Mouse (Mus musculus): ENCODE results near the gene Bcl7b. TPM values are rescaled to one million over a fixed set of nuclear protein-coding genes. Genes with fewer than 3 reads are reported as not detected.
A peak's percentile ranks its signal among the peaks of the same experiment; 100 is the strongest.

Bcl7b gene
- polyA plus RNA-seq, 1 experiment, result 50.3 TPM

GRCm38 (mm10) chr5:135161650-135162049 is 6.4 kb upstream of the Bcl7b start:
- Histone ChIP-seq H3K27me3 (ENCODE audit: control insufficient read depth, insufficient read depth, insufficient read length) (no peaks in the 10 kb centered on the region), H3K4me3 (ENCODE audit: insufficient read depth, poor library complexity, severe bottlenecking) (no peak overlapping the region), H3K36me3 (ENCODE audit: control insufficient read depth, insufficient read depth) (peaks cover 36% of the 10 kb centered on the region), H3K79me3 (ENCODE audit: low read depth) (no peaks in the 10 kb centered on the region), H3K79me2 (ENCODE audit: control insufficient read depth, insufficient read depth) (no peaks in the 10 kb centered on the region), H3ac (ENCODE audit: control insufficient read depth, insufficient read length, low read depth) (no peak overlapping the region)
- TF ChIP-seq CTCF (IDR thresholded peaks at IDR 0.05; ENCODE audit: control insufficient read depth, insufficient read depth, insufficient read length), result no peak
- no peak for TF ChIP-seq USF1 (IDR thresholded peaks at IDR 0.05; ENCODE audit: low read depth)
- TF ChIP-seq CEBPB (IDR thresholded peaks at IDR 0.05; ENCODE audit: low read depth), result no peak
- no peak for TF ChIP-seq FOSL1 (IDR thresholded peaks at IDR 0.05; ENCODE audit: insufficient read depth, low read length, poor library complexity, severe bottlenecking)
- TF ChIP-seq MYOD1 (IDR thresholded peaks at IDR 0.05; ENCODE audit: control insufficient read depth, insufficient read length, low read depth), result no peak
- TF ChIP-seq MAX (IDR thresholded peaks at IDR 0.05), result no peak
- TF ChIP-seq MYOG (IDR thresholded peaks at IDR 0.05; ENCODE audit: control insufficient read depth, extremely low read depth, insufficient read length), result no peak

GRCm38 (mm10) chr5:135162361-135162760 is 5.7 kb upstream of the Bcl7b start:
- TF ChIP-seq MYOD1 (IDR thresholded peaks at IDR 0.05; ENCODE audit: control insufficient read depth, insufficient read length, low read depth), result no peak
- TF ChIP-seq CEBPB (IDR thresholded peaks at IDR 0.05; ENCODE audit: low read depth), result no peak
- TF ChIP-seq USF1 (IDR thresholded peaks at IDR 0.05; ENCODE audit: low read depth), result no peak
- TF ChIP-seq CTCF (IDR thresholded peaks at IDR 0.05; ENCODE audit: control insufficient read depth, insufficient read depth, insufficient read length), result no peak
- no peak for TF ChIP-seq MAX (IDR thresholded peaks at IDR 0.05)
- no peak for TF ChIP-seq MYOG (IDR thresholded peaks at IDR 0.05; ENCODE audit: control insufficient read depth, extremely low read depth, insufficient read length)
- TF ChIP-seq FOSL1 (IDR thresholded peaks at IDR 0.05; ENCODE audit: insufficient read depth, low read length, poor library complexity, severe bottlenecking), result no peak
- Histone ChIP-seq H3K27me3 (ENCODE audit: control insufficient read depth, insufficient read depth, insufficient read length) (no peaks in the 10 kb centered on the region), H3K79me2 (ENCODE audit: control insufficient read depth, insufficient read depth) (no peaks in the 10 kb centered on the region), H3K4me3 (ENCODE audit: insufficient read depth, poor library complexity, severe bottlenecking) (no peak overlapping the region), H3K36me3 (ENCODE audit: control insufficient read depth, insufficient read depth) (peaks cover 29% of the 10 kb centered on the region), H3ac (ENCODE audit: control insufficient read depth, insufficient read length, low read depth) (no peak overlapping the region), H3K79me3 (ENCODE audit: low read depth) (no peaks in the 10 kb centered on the region)

GRCm38 (mm10) chr5:135162821-135163220 is 5.3 kb upstream of the Bcl7b start:
- H3K36me3 ChIP-seq (ENCODE audit: control insufficient read depth, insufficient read depth), result peaks cover 26% of the 10 kb centered on the region
- TF ChIP-seq MAX (IDR thresholded peaks at IDR 0.05) (no peak), CTCF (IDR thresholded peaks at IDR 0.05; ENCODE audit: control insufficient read depth, insufficient read depth, insufficient read length) (no peak), MYOD1 (IDR thresholded peaks at IDR 0.05; ENCODE audit: control insufficient read depth, insufficient read length, low read depth) (no peak), MYOG (IDR thresholded peaks at IDR 0.05; ENCODE audit: control insufficient read depth, extremely low read depth, insufficient read length) (no peak), FOSL1 (IDR thresholded peaks at IDR 0.05; ENCODE audit: insufficient read depth, low read length, poor library complexity, severe bottlenecking) (no peak), USF1 (IDR thresholded peaks at IDR 0.05; ENCODE audit: low read depth) (no peak), CEBPB (IDR thresholded peaks at IDR 0.05; ENCODE audit: low read depth) (no peak)
- H3ac ChIP-seq (ENCODE audit: control insufficient read depth, insufficient read length, low read depth), result no peak overlapping the region
- no peaks in the 10 kb centered on the region for H3K27me3 ChIP-seq (ENCODE audit: control insufficient read depth, insufficient read depth, insufficient read length)
- H3K4me3 ChIP-seq (ENCODE audit: insufficient read depth, poor library complexity, severe bottlenecking), result no peak overlapping the region
- H3K79me3 ChIP-seq (ENCODE audit: low read depth), result no peaks in the 10 kb centered on the region
- H3K79me2 ChIP-seq (ENCODE audit: control insufficient read depth, insufficient read depth), result no peaks in the 10 kb centered on the region

GRCm38 (mm10) chr5:135166909-135167308 is 1.2 kb upstream of the Bcl7b start:
- Histone ChIP-seq H3K36me3 (ENCODE audit: control insufficient read depth, insufficient read depth) (peaks cover 8% of the 10 kb centered on the region), H3ac (ENCODE audit: control insufficient read depth, insufficient read length, low read depth) (no peak overlapping the region), H3K79me2 (ENCODE audit: control insufficient read depth, insufficient read depth) (peaks cover 22% of the 10 kb centered on the region), H3K79me3 (ENCODE audit: low read depth) (peaks cover 17% of the 10 kb centered on the region), H3K4me3 (ENCODE audit: insufficient read depth, poor library complexity, severe bottlenecking) (no peak overlapping the region), H3K27me3 (ENCODE audit: control insufficient read depth, insufficient read depth, insufficient read length) (no peaks in the 10 kb centered on the region)
- TF ChIP-seq MYOG (IDR thresholded peaks at IDR 0.05; ENCODE audit: control insufficient read depth, extremely low read depth, insufficient read length) (no peak), CEBPB (IDR thresholded peaks at IDR 0.05; ENCODE audit: low read depth) (no peak), CTCF (IDR thresholded peaks at IDR 0.05; ENCODE audit: control insufficient read depth, insufficient read depth, insufficient read length) (no peak), MAX (IDR thresholded peaks at IDR 0.05) (no peak), MYOD1 (IDR thresholded peaks at IDR 0.05; ENCODE audit: control insufficient read depth, insufficient read length, low read depth) (no peak), USF1 (IDR thresholded peaks at IDR 0.05; ENCODE audit: low read depth) (no peak), FOSL1 (IDR thresholded peaks at IDR 0.05; ENCODE audit: insufficient read depth, low read length, poor library complexity, severe bottlenecking) (no peak)

- Histone ChIP-seq H3K36me3 (ENCODE audit: control insufficient read depth, insufficient read depth) (peaks cover 14% of the 10 kb centered on the region), H3K4me3 (ENCODE audit: insufficient read depth, poor library complexity, severe bottlenecking) (no peak overlapping the region), H3K79me2 (ENCODE audit: control insufficient read depth, insufficient read depth) (peaks cover 22% of the 10 kb centered on the region), H3ac (ENCODE audit: control insufficient read depth, insufficient read length, low read depth) (no peak overlapping the region), H3K27me3 (ENCODE audit: control insufficient read depth, insufficient read depth, insufficient read length) (no peaks in the 10 kb centered on the region), H3K79me3 (ENCODE audit: low read depth) (peaks cover 17% of the 10 kb centered on the region)
- no peak for TF ChIP-seq USF1 (IDR thresholded peaks at IDR 0.05; ENCODE audit: low read depth)
- TF ChIP-seq CEBPB (IDR thresholded peaks at IDR 0.05; ENCODE audit: low read depth), result no peak
- TF ChIP-seq MAX (IDR thresholded peaks at IDR 0.05), result no peak
- no peak for TF ChIP-seq FOSL1 (IDR thresholded peaks at IDR 0.05; ENCODE audit: insufficient read depth, low read length, poor library complexity, severe bottlenecking)
- TF ChIP-seq CTCF (IDR thresholded peaks at IDR 0.05; ENCODE audit: control insufficient read depth, insufficient read depth, insufficient read length), result no peak
- no peak for TF ChIP-seq MYOG (IDR thresholded peaks at IDR 0.05; ENCODE audit: control insufficient read depth, extremely low read depth, insufficient read length)
- TF ChIP-seq MYOD1 (IDR thresholded peaks at IDR 0.05; ENCODE audit: control insufficient read depth, insufficient read length, low read depth), result no peak
Measured at GRCm38 (mm10) chr5:135167469-135167868, 614 bp upstream of the Bcl7b start.

GRCm38 (mm10) chr5:135169479-135169878 is 1.4 kb downstream of the Bcl7b start:
- peaks cover 22% of the 10 kb centered on the region for H3K79me2 ChIP-seq (ENCODE audit: control insufficient read depth, insufficient read depth)
- peaks cover 17% of the 10 kb centered on the region for H3K79me3 ChIP-seq (ENCODE audit: low read depth)
- no peak for TF ChIP-seq FOSL1 (IDR thresholded peaks at IDR 0.05; ENCODE audit: insufficient read depth, low read length, poor library complexity, severe bottlenecking)
- TF ChIP-seq CEBPB (IDR thresholded peaks at IDR 0.05; ENCODE audit: low read depth), result no peak
- no peak for TF ChIP-seq MAX (IDR thresholded peaks at IDR 0.05)
- no peak for TF ChIP-seq USF1 (IDR thresholded peaks at IDR 0.05; ENCODE audit: low read depth)
- TF ChIP-seq CTCF (IDR thresholded peaks at IDR 0.05; ENCODE audit: control insufficient read depth, insufficient read depth, insufficient read length), result no peak
- TF ChIP-seq MYOG (IDR thresholded peaks at IDR 0.05; ENCODE audit: control insufficient read depth, extremely low read depth, insufficient read length), result no peak
- no peak for TF ChIP-seq MYOD1 (IDR thresholded peaks at IDR 0.05; ENCODE audit: control insufficient read depth, insufficient read length, low read depth)
- peaks cover 15% of the 10 kb centered on the region for H3K36me3 ChIP-seq (ENCODE audit: control insufficient read depth, insufficient read depth)
- peak overlapping the region; percentile 68 for H3K4me3 ChIP-seq (ENCODE audit: insufficient read depth, poor library complexity, severe bottlenecking)
- H3ac ChIP-seq (ENCODE audit: control insufficient read depth, insufficient read length, low read depth), result no peak overlapping the region
- H3K27me3 ChIP-seq (ENCODE audit: control insufficient read depth, insufficient read depth, insufficient read length), result no peaks in the 10 kb centered on the region
